Comparison of ENCODE assay signal across 1 mouse cellular context in the genomic region with DNA sequence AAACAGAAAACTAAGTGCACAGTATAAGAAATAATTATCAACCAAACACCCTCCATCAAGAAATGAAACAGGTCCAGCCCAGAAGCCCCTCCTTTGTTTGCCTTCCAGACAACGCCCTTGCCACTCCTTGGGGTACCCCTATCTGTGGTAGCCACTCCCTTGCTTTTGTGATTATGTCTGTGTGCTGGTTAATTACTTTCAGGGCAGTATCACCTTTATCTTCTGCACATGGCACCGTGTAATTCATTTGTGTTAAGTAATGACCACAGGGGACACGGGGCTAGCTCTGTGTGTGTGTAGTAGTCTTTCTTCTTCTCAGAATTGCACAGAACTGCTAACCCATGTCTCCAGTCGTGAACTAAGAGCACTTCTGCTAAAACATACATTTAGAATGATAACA.
TF ChIP-seq lines count a peak whose summit lies in the region.

No protein-coding gene starts in this region.

TF ChIP-seq in MEL, 35 proteins besides CTCF, POLR2A, EP300 and RAD21 (continued from another document):
- TF ChIP-seq JUND (IDR thresholded peaks at IDR 0.05; ENCODE audit: low read depth, low read length): no peak
- no peak for TF ChIP-seq E2F4 (IDR thresholded peaks at IDR 0.05; ENCODE audit: borderline replicate concordance, low read depth, low read length)
- no peak for TF ChIP-seq ELF1 (IDR thresholded peaks at IDR 0.05; ENCODE audit: low read depth, low read length)
- no peak for TF ChIP-seq CHD1 (IDR thresholded peaks at IDR 0.05; ENCODE audit: low read depth, low read length)
- TF ChIP-seq GABPA (IDR thresholded peaks at IDR 0.05; ENCODE audit: low read depth, low read length): no peak
- no peak for TF ChIP-seq ZC3H11A (IDR thresholded peaks at IDR 0.05; ENCODE audit: low read depth, low read length)
- no peak for TF ChIP-seq TBP (IDR thresholded peaks at IDR 0.05; ENCODE audit: low read depth, low read length)
- TF ChIP-seq ZNF384 (IDR thresholded peaks at IDR 0.05; ENCODE audit: low read depth, low read length): no peak
- no peak for TF ChIP-seq TAL1 (IDR thresholded peaks at IDR 0.05; ENCODE audit: low read length)
- TF ChIP-seq POLR2AphosphoS2 (IDR thresholded peaks at IDR 0.05; ENCODE audit: low read length): no peak
- no peak for TF ChIP-seq ZKSCAN1 (IDR thresholded peaks at IDR 0.05; ENCODE audit: low read depth, low read length)
- no peak for TF ChIP-seq MXI1 (IDR thresholded peaks at IDR 0.05; ENCODE audit: low read depth, low read length)
- no peak for TF ChIP-seq MYC (IDR thresholded peaks at IDR 0.05; ENCODE audit: low read depth, low read length)
- TF ChIP-seq GATA1 (IDR thresholded peaks at IDR 0.05; ENCODE audit: low read depth, low read length): peak; percentile 50
- TF ChIP-seq UBTF (IDR thresholded peaks at IDR 0.05; ENCODE audit: borderline replicate concordance, insufficient read depth, low read depth, low read length): no peak
- TF ChIP-seq ETS1 (IDR thresholded peaks at IDR 0.05; ENCODE audit: low read depth, low read length): 0 out of 2 replicates have a peak, but pooled peaks have one; percentile 34
- no peak for TF ChIP-seq MEF2A (IDR thresholded peaks at IDR 0.05; ENCODE audit: extremely low read depth, insufficient replicate concordance, low read depth, low read length, poor library complexity, severe bottlenecking)
- 0 out of 2 replicates have a peak, but pooled peaks have one; percentile 39 for TF ChIP-seq RCOR1 (IDR thresholded peaks at IDR 0.05; ENCODE audit: low read depth, low read length)
- TF ChIP-seq KAT2A (conservative IDR thresholded peaks at IDR 0.05; ENCODE audit: low read depth, low read length): no peak
- TF ChIP-seq MYB (IDR thresholded peaks at IDR 0.05; ENCODE audit: low read depth, low read length): no peak
- TF ChIP-seq MAFK (IDR thresholded peaks at IDR 0.05; ENCODE audit: borderline replicate concordance, low read depth, low read length): no peak
- TF ChIP-seq MAZ (IDR thresholded peaks at IDR 0.05; ENCODE audit: low read depth, low read length): no peak
- no peak for TF ChIP-seq NELFE (IDR thresholded peaks at IDR 0.05; ENCODE audit: low read depth, low read length)
- no peak for TF ChIP-seq USF1 (IDR thresholded peaks at IDR 0.05; ENCODE audit: low read depth, low read length)
- TF ChIP-seq USF2 (IDR thresholded peaks at IDR 0.05; ENCODE audit: borderline replicate concordance in 1 of 2, insufficient read depth in 1 of 2, low read depth in 1 of 2, low read length in 2 of 2): no peak
- TF ChIP-seq ZMIZ1 (IDR thresholded peaks at IDR 0.05; ENCODE audit: low read depth, low read length): no peak
